Mouse (Mus musculus) adrenal gland, adult 10 weeks (tissue): ENCODE measurements around the gene Abhd11. TPM values are rescaled to one million over a fixed set of nuclear protein-coding genes. Genes with fewer than 3 reads are reported as not detected.

Source experiments
- polyA plus RNA-seq: library from polyadenylated mRNA; stranded (reverse); fragments of 350-450 nt; fragmentation: Illumina TruSeq; extraction: RNeasy Lipid Tissue Mini Kit (QIAGEN cat#74804); gene quantifications from one replicate; pipeline ENCODE4 v1.2.3, GENCODE M21; 2014; ENCODE audit warnings: low read depth, low replicate concordance

Gene Abhd11
- polyA plus RNA-seq: 6.6 TPM

DNA sequence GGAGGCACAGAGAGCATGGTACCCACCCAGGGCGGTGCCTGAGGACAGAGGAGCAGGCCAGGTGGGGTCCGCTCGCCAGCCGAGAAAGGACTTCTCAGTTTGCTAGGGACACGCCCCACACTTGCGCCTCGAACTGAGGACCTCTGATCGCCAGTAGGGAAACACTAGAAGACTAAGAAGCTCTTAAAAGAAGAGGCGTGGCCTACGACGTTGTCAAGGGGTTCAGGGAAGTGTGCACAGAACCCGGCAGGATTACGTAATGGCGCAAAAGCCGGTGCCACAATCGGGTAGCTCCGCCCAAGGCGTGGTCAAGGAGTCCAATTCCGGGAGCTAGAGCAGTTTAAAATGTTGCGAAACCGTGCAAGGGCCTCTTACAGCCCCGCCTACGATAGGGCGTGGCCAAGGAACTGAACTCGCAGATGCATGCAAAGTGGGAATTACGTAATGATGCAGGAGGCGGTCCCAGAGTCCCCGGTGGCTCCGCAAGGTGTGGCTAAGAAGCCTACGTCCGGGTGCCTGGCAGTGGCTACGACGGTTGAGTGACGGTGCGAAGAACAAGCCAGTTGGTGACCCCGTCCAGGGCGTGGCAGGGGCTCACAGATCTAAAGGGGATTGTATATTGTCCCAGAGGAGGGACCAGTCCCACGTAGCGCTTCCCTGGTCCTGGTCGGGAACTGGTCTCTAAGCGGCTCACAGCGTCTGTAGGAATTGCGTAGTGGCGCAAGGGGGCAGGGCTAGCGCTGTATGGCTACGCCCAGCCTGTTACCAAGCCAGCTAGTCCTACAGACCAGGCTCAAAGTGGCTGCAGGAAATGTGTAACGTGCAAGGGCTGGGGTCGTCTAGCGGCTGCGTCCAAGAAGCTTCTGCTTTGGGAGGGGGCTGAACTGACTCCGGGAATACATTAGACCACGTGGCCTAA lies at the start of gene Abhd11:
TSS of gene Abhd11 (plus strand) at position 482 of the 919 bp plus-strand sequence.

DNA sequence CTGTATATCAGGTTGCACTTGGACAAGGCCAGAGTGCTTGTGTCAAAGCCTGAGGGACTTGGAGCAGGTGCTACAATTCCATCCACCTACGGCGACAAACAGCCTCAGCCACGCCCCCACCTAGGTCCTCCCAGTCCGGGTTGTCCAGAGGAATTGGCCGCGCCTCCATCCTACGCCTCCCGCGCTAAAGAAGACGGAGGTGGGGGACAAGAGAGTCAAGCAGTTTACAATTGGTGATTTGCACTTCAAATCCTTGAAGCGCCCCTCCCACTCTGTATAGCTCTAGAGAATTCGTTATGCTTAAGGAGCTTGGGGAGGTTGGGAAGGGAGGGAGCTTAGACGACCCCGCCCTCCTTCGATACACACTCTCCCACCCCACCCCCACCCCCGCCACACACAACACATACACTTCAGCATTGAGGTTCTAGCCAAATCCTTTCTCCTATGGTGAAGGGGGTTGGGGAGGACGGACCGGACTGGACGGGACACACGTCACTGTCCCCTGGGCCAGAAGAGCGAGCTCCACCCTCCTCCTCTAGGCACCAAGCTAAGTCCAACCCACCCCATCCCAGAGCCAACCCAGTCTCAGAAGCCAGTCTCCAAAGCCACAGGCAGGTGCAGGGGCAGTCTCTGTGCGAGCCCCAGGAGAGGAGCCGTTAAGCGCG lies 23.2 kb upstream of the Abhd11 start, which contains the start of gene Cldn3:
TSS of gene Cldn3 (plus strand) at position 582 of the 665 bp plus-strand sequence.

DNA sequence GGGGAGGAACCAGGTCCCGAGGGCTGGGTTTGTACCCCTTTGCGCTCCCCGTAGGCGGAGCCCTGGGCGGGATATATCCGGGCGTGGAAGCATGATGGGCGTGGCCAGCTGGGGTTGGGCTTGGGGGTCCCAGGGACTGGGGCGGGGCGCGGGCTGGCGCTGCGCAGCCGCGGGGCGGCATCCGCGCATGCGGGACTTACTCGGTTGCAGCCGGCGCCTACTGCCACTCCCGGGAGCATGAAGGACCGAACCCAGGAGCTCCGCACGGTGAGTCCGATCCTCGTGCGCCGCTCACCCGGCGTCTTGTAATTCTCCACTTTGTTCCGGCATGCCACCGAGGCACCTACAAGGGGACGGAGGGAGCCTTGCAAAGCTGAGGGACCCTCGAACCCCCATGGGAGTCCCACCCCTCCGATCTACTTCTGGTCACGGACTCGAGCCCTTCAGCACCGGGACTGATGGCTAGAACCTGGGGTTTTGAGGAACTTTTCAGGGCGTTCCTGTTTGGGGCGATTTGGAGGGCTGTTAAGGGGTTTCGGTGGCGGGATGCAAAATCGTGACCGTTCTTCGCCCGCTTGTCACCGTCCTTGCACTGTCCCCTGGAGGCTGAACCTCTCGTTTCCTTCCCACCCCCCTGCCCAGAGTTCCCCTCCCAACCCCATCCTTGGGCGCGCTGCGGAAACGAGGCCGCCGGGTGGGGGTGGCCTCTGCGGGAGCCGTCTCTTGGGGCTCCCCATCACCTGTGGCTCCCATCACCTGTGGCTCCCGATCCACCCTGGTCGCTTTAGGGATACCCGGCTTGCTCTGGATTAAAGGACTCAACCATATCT lies 14.6 kb downstream of the Abhd11 start, which contains the start of gene Stx1a:
TSS of gene Stx1a (plus strand) at position 139 of the 830 bp plus-strand sequence.

Other genes with a start within 250 kb of the Abhd11 start
- gene Tmem270, start 102.4 kb upstream of the Abhd11 start, polyA plus RNA-seq: not detected
- not detected for gene Cldn13, start 93.6 kb upstream of the Abhd11 start, polyA plus RNA-seq
- gene Mettl27, start 76.8 kb upstream of the Abhd11 start, polyA plus RNA-seq: 18.1 TPM
- not detected for gene Cldn4, start 62.2 kb upstream of the Abhd11 start, polyA plus RNA-seq
- gene Cldn3, start 22.9 kb upstream of the Abhd11 start, polyA plus RNA-seq: not detected
- 0.29 TPM for gene Stx1a, start 14.3 kb downstream of the Abhd11 start, polyA plus RNA-seq
- gene Dnajc30, start 55.0 kb downstream of the Abhd11 start, polyA plus RNA-seq: 16.5 TPM
- gene Bud23, start 55.8 kb downstream of the Abhd11 start, polyA plus RNA-seq: 14.9 TPM
- gene Vps37d, start 69.1 kb downstream of the Abhd11 start, polyA plus RNA-seq: not detected
- gene Mlxipl, start 80.7 kb downstream of the Abhd11 start, polyA plus RNA-seq: 1.7 TPM
- gene Tbl2, start 140.5 kb downstream of the Abhd11 start, polyA plus RNA-seq: 7.7 TPM
- gene Bcl7b, start 159.1 kb downstream of the Abhd11 start, polyA plus RNA-seq: 24.0 TPM
- gene Baz1b, start 178.1 kb downstream of the Abhd11 start, polyA plus RNA-seq: 71.1 TPM
- gene Fzd9, start 242.1 kb downstream of the Abhd11 start, polyA plus RNA-seq: not detected